Mouse (Mus musculus) ES-Bruce4 (cell line): ENCODE measurements around the gene Polr1b.

Experiments
- CTCF ChIP-seq: IDR thresholded peaks from one replicate; pipeline ENCODE4 v1.8.1; 2011; ENCODE audit warnings: low read depth, low read length
- EP300 ChIP-seq: IDR thresholded peaks from 2 replicates; pipeline ENCODE4 v1.6.1; 2011; ENCODE audit warnings: low read depth, low read length; ENCODE audit not compliant: insufficient read depth
- POLR2A ChIP-seq: IDR thresholded peaks from one replicate; pipeline ENCODE4 v1.8.1; 2011; ENCODE audit warnings: low read length; ENCODE audit not compliant: insufficient read depth

GRCm38 (mm10) chr2:129083514-129083913, 17.3 kb upstream of the Polr1b start:
- no peak for TF ChIP-seq POLR2A
- TF ChIP-seq CTCF = no peak
- no peak for TF ChIP-seq EP300
